Mouse (Mus musculus) lung, embryonic 15.5 days (tissue): ENCODE measurements at regions not wholly inside any gene's neighbourhood (a gene's known extent, or its start where the extent isn't known, plus 50 kb on each side); places are given as distances from the start of the nearest gene placed in this dataset.

Experiments used
- ATAC-seq: fragments of 200-750 bp; cut with Nextera tagmentation; 2 replicates; pipeline ENCODE4 v1.8.0; 2017; ENCODE audit warnings: moderate number of reproducible peaks, borderline replicate concordance; ENCODE audit not compliant: low FRiP score, low TSS enrichment; ENCODE audit errors: extremely low read depth
- H3K27ac ChIP-seq: fragments of 300-500 bp; sonication (generic); 2 replicates; pipeline ENCODE4 v1.5.1; 2015; ENCODE audit warnings: moderate library complexity, mild to moderate bottlenecking, inconsistent platforms
- H3K27me3 ChIP-seq: fragments of 300-500 bp; sonication (generic); 2 replicates; pipeline ENCODE4 v1.6.1; 2015; ENCODE audit warnings: inconsistent platforms
- H3K36me3 ChIP-seq: fragments of 300-500 bp; sonication (generic); 2 replicates; pipeline ENCODE4 v1.6.1; 2015; ENCODE audit warnings: inconsistent platforms
- H3K4me1 ChIP-seq: fragments of 300-500 bp; sonication (generic); 2 replicates; pipeline ENCODE4 v1.6.1; 2015; ENCODE audit warnings: inconsistent platforms
- H3K4me2 ChIP-seq: fragments of 300-500 bp; sonication (generic); 2 replicates; pipeline ENCODE4 v1.6.1; 2015; ENCODE audit warnings: inconsistent platforms, mild to moderate bottlenecking, moderate library complexity
- H3K4me3 ChIP-seq: fragments of 300-500 bp; sonication (generic); 2 replicates; pipeline ENCODE4 v1.5.1; 2015; ENCODE audit warnings: mild to moderate bottlenecking, inconsistent platforms
- H3K9ac ChIP-seq: fragments of 300-500 bp; sonication (generic); 2 replicates; pipeline ENCODE4 v1.6.1; 2015; ENCODE audit warnings: inconsistent platforms
- H3K9me3 ChIP-seq: fragments of 300-500 bp; sonication (generic); 2 replicates; pipeline ENCODE4 v1.6.1; 2016; ENCODE audit warnings: inconsistent platforms
- WGBS: fragments of 180-500 bp; shearing (Covaris S2); methylation state at CpG from one replicate; pipeline ENCODE4 v1.1.7; 2015; 5-methylcytosine and 5-hydroxymethylcytosine counted together

GRCm38 (mm10) chr3:101690779-101691178, 86.3 kb upstream of the Atp1a1 start:
- Histone ChIP-seq H3K9ac (no peak overlapping the region), H3K27me3 (no peaks in the 10 kb centered on the region), H3K4me2 (no peak overlapping the region), H3K9me3 (no peaks in the 10 kb centered on the region), H3K4me1 (no peaks in the 10 kb centered on the region), H3K27ac (no peak overlapping the region), H3K4me3 (no peak overlapping the region), H3K36me3 (no peaks in the 10 kb centered on the region)
- no peak for ATAC-seq
- WGBS: 61% methylated on average over 2 of the region's 2 CpGs

GRCm38 (mm10) chr3:101690222-101690621, 85.7 kb upstream of the Atp1a1 start:
- ATAC-seq: no peak
- no peaks in the 10 kb centered on the region for H3K27me3 ChIP-seq
- no peak overlapping the region for H3K4me2 ChIP-seq
- no peak overlapping the region for H3K27ac ChIP-seq
- H3K9ac ChIP-seq: no peak overlapping the region
- H3K9me3 ChIP-seq: no peaks in the 10 kb centered on the region
- no peak overlapping the region for H3K4me3 ChIP-seq
- WGBS: 81% methylated on average over 6 of the region's 6 CpGs
- no peaks in the 10 kb centered on the region for H3K36me3 ChIP-seq
- no peaks in the 10 kb centered on the region for H3K4me1 ChIP-seq

GRCm38 (mm10) chr3:101685203-101685602, 80.7 kb upstream of the Atp1a1 start:
- no peak for ATAC-seq
- H3K4me2 ChIP-seq: no peak overlapping the region
- H3K4me3 ChIP-seq: no peak overlapping the region
- 42% methylated on average over 7 of the region's 7 CpGs for WGBS
- no peak overlapping the region for H3K27ac ChIP-seq
- H3K9me3 ChIP-seq: no peaks in the 10 kb centered on the region
- no peaks in the 10 kb centered on the region for H3K4me1 ChIP-seq
- H3K36me3 ChIP-seq: no peaks in the 10 kb centered on the region
- no peak overlapping the region for H3K9ac ChIP-seq
- no peaks in the 10 kb centered on the region for H3K27me3 ChIP-seq

GRCm38 (mm10) chr3:101672943-101673342, 68.5 kb upstream of the Atp1a1 start:
- no peak for ATAC-seq
- no peaks in the 10 kb centered on the region for H3K27me3 ChIP-seq

GRCm38 (mm10) chr3:101670561-101671001, 66.1 kb upstream of the Atp1a1 start:
- H3K9me3 ChIP-seq: no peaks in the 10 kb centered on the region
- H3K4me1 ChIP-seq: peaks cover 3% of the 10 kb centered on the region; the same call in 1 of the 2 replicates
- H3K27ac ChIP-seq: no peak overlapping the region
- H3K36me3 ChIP-seq: no peaks in the 10 kb centered on the region
- no peak for ATAC-seq
- H3K9ac ChIP-seq: no peak overlapping the region
- WGBS: 34% methylated on average over 8 of the region's 8 CpGs
- H3K4me2 ChIP-seq: no peak overlapping the region
- H3K27me3 ChIP-seq: no peaks in the 10 kb centered on the region
- no peak overlapping the region for H3K4me3 ChIP-seq

More at GRCm38 (mm10) chr3:101672943-101673342, 68.5 kb upstream of the Atp1a1 start:
- Histone ChIP-seq H3K4me1 (no peaks in the 10 kb centered on the region; the same call in 1 of the 2 replicates), H3K4me3 (no peak overlapping the region), H3K36me3 (no peaks in the 10 kb centered on the region), H3K4me2 (no peak overlapping the region), H3K9ac (no peak overlapping the region), H3K27ac (no peak overlapping the region), H3K9me3 (no peaks in the 10 kb centered on the region)
- WGBS: 73% methylated on average over 4 of the region's 4 CpGs

- H3K27me3 ChIP-seq: no peaks in the 10 kb centered on the region
- no peak overlapping the region for H3K4me2 ChIP-seq
- peaks cover 3% of the 10 kb centered on the region; the same call in 1 of the 2 replicates for H3K4me1 ChIP-seq
- ATAC-seq: no peak
- H3K9me3 ChIP-seq: no peaks in the 10 kb centered on the region
- 80% methylated on average over 3 of the region's 3 CpGs for WGBS
- no peak overlapping the region for H3K9ac ChIP-seq
- no peaks in the 10 kb centered on the region for H3K36me3 ChIP-seq
- H3K4me3 ChIP-seq: no peak overlapping the region
- no peak overlapping the region for H3K27ac ChIP-seq
These were observed 65.3 kb upstream of the Atp1a1 start for GRCm38 (mm10) chr3:101669743-101670142.

GRCm38 (mm10) chr3:101667767-101668387, 63.4 kb upstream of the Atp1a1 start:
- 70% methylated on average over 10 of the region's 10 CpGs for WGBS
- H3K9me3 ChIP-seq: no peaks in the 10 kb centered on the region
- peak overlapping the region; percentile 39 for H3K4me2 ChIP-seq
- H3K4me3 ChIP-seq: no peak overlapping the region
- peaks cover 3% of the 10 kb centered on the region; the same call in 1 of the 2 replicates for H3K4me1 ChIP-seq
- H3K9ac ChIP-seq: no peak overlapping the region
- H3K36me3 ChIP-seq: no peaks in the 10 kb centered on the region
- H3K27me3 ChIP-seq: no peaks in the 10 kb centered on the region
- no peak for ATAC-seq
- H3K27ac ChIP-seq: peak overlapping the region; percentile 89

- no peak overlapping the region for H3K4me3 ChIP-seq
- H3K36me3 ChIP-seq: no peaks in the 10 kb centered on the region
- H3K9me3 ChIP-seq: no peaks in the 10 kb centered on the region
- H3K9ac ChIP-seq: no peak overlapping the region
- H3K27me3 ChIP-seq: no peaks in the 10 kb centered on the region
- H3K4me1 ChIP-seq: peaks cover 3% of the 10 kb centered on the region; the same call in 1 of the 2 replicates
- H3K4me2 ChIP-seq: peak overlapping the region; percentile 39
- WGBS: 45% methylated on average over 4 of the region's 4 CpGs
- peak overlapping the region; percentile 89 for H3K27ac ChIP-seq
- ATAC-seq: peak; percentile 77; the same call in 1 of the 2 replicates
These were observed 62.7 kb upstream of the Atp1a1 start for GRCm38 (mm10) chr3:101667186-101667585.

GRCm38 (mm10) chr3:101666583-101666982, 62.1 kb upstream of the Atp1a1 start:
- 62% methylated on average over 8 of the region's 8 CpGs for WGBS
- no peaks in the 10 kb centered on the region for H3K27me3 ChIP-seq
- no peak overlapping the region for H3K4me3 ChIP-seq
- peak overlapping the region; percentile 89 for H3K27ac ChIP-seq
- no peaks in the 10 kb centered on the region for H3K9me3 ChIP-seq
- H3K4me1 ChIP-seq: peaks cover 3% of the 10 kb centered on the region; the same call in 1 of the 2 replicates
- no peaks in the 10 kb centered on the region for H3K36me3 ChIP-seq
- ATAC-seq: no peak
- peak overlapping the region; percentile 19; the same call in 1 of the 2 replicates for H3K4me2 ChIP-seq
- no peak overlapping the region for H3K9ac ChIP-seq

GRCm38 (mm10) chr3:101661184-101661992, 56.9 kb upstream of the Atp1a1 start:
- ATAC-seq: 0 out of 2 replicates have a peak, but pooled peaks have one; percentile 23
- H3K4me2 ChIP-seq: no peak overlapping the region
- no peak overlapping the region for H3K4me3 ChIP-seq
- no peaks in the 10 kb centered on the region for H3K27me3 ChIP-seq
- 0 out of 2 replicates have a peak, but pooled peaks cover 3% of the 10 kb centered on the region for H3K4me1 ChIP-seq
- no peak overlapping the region for H3K27ac ChIP-seq
- H3K36me3 ChIP-seq: no peaks in the 10 kb centered on the region
- no peaks in the 10 kb centered on the region for H3K9me3 ChIP-seq
- 34% methylated on average over 9 of the region's 9 CpGs for WGBS
- no peak overlapping the region for H3K9ac ChIP-seq

- H3K9ac ChIP-seq: no peak overlapping the region
- ATAC-seq: no peak
- no peaks in the 10 kb centered on the region for H3K9me3 ChIP-seq
- no peak overlapping the region for H3K4me2 ChIP-seq
- 51% methylated on average over 6 of the region's 6 CpGs for WGBS
- no peak overlapping the region for H3K27ac ChIP-seq
- no peaks in the 10 kb centered on the region for H3K27me3 ChIP-seq
- no peak overlapping the region for H3K4me3 ChIP-seq
- no peaks in the 10 kb centered on the region for H3K36me3 ChIP-seq
- H3K4me1 ChIP-seq: 0 out of 2 replicates have a peak, but pooled peaks cover 3% of the 10 kb centered on the region
These were observed 56.2 kb upstream of the Atp1a1 start for GRCm38 (mm10) chr3:101660635-101661034.

- H3K4me2 ChIP-seq: no peak overlapping the region
- H3K9ac ChIP-seq: no peak overlapping the region
- no peaks in the 10 kb centered on the region for H3K9me3 ChIP-seq
- H3K27ac ChIP-seq: no peak overlapping the region
- 89% methylated on average over 4 of the region's 4 CpGs for WGBS
- H3K36me3 ChIP-seq: no peaks in the 10 kb centered on the region
- H3K4me1 ChIP-seq: 0 out of 2 replicates have a peak, but pooled peaks cover 3% of the 10 kb centered on the region
- H3K4me3 ChIP-seq: no peak overlapping the region
- no peak for ATAC-seq
- H3K27me3 ChIP-seq: no peaks in the 10 kb centered on the region
These were observed 55.7 kb upstream of the Atp1a1 start for GRCm38 (mm10) chr3:101660176-101660575.
